Mouse (Mus musculus) intestine, embryonic 14.5 days (tissue): ENCODE measurements around the gene Palld. TPM values are rescaled to one million over a fixed set of nuclear protein-coding genes. Genes with fewer than 3 reads are reported as not detected.
A peak's percentile ranks its signal among the peaks of the same experiment; 100 is the strongest.

Experiments used
- ATAC-seq: fragments of 200-750 bp; cut with Nextera tagmentation; replicated peaks from 2 replicates; pipeline ENCODE4 v1.8.0; 2017; ENCODE audit warnings: low read depth, moderate number of reproducible peaks, moderate TSS enrichment, moderate library complexity; ENCODE audit not compliant: low FRiP score, low TSS enrichment
- DNase-seq: peaks from one replicate; pipeline ENCODE4 v3.0.0-alpha.2; 2018; ENCODE audit warnings: low spot score
- H3K27ac ChIP-seq: fragments of 300-500 bp; sonication (generic); 2 replicates; pipeline ENCODE4 v1.5.1; 2014; ENCODE audit warnings: low read depth, mild to moderate bottlenecking, control low read depth
- H3K27me3 ChIP-seq: fragments of 300-500 bp; sonication (generic); replicated peaks from 2 replicates; pipeline ENCODE4 v1.6.1; 2014; ENCODE audit warnings: low read length, control low read depth; ENCODE audit not compliant: control insufficient read depth, insufficient read depth
- H3K36me3 ChIP-seq: fragments of 300-500 bp; sonication (generic); 2 replicates; pipeline ENCODE4 v1.6.1; 2014; ENCODE audit warnings: low read length, control low read depth; ENCODE audit not compliant: control insufficient read depth, insufficient read depth
- H3K4me1 ChIP-seq: fragments of 300-500 bp; sonication (generic); replicated peaks from 2 replicates; pipeline ENCODE4 v1.6.1; 2014; ENCODE audit warnings: low read length, control low read depth, mixed read lengths; ENCODE audit not compliant: control insufficient read depth, insufficient read depth
- H3K4me2 ChIP-seq: fragments of 300-500 bp; sonication (generic); 2 replicates; pipeline ENCODE4 v1.6.1; 2014; ENCODE audit warnings: low read length
- H3K4me3 ChIP-seq: fragments of 300-500 bp; sonication (generic); 2 replicates; pipeline ENCODE4 v1.5.1; 2014; ENCODE audit warnings: low read depth, low read length, control low read depth, mixed read lengths
- H3K9ac ChIP-seq: fragments of 300-500 bp; sonication (generic); 2 replicates; pipeline ENCODE4 v1.6.1; 2014; ENCODE audit warnings: mild to moderate bottlenecking, low read length
- H3K9me3 ChIP-seq: fragments of 300-500 bp; sonication (generic); 2 replicates; pipeline ENCODE4 v1.6.1; 2016; ENCODE audit warnings: low read length, control low read depth; ENCODE audit not compliant: control insufficient read depth
- WGBS: fragments of 180-500 bp; shearing (Covaris S2); extraction: QIAGEN DNeasy Blood & Tissue Kit; methylation state at CpG from one replicate; pipeline ENCODE4 v1.1.7; 2014; 5-methylcytosine and 5-hydroxymethylcytosine counted together
- polyA plus RNA-seq: library from polyadenylated mRNA; unstranded; fragments of >200 nt; fragmentation: Nextera tagmentation; extraction: Ambion mirVana; gene quantifications from 2 replicates; pipeline ENCODE4 v1.2.1, GENCODE M21; 2014

Gene Palld
- polyA plus RNA-seq, 1 experiment from 2014 or later, result 66.4 TPM

- Histone ChIP-seq H3K9ac (no peak overlapping the region), H3K4me3 (no peak overlapping the region), H3K4me2 (no peak overlapping the region), H3K27ac (no peak overlapping the region), H3K27me3 (no peaks in the 10 kb centered on the region), H3K4me1 (no peaks in the 10 kb centered on the region), H3K9me3 (no peaks in the 10 kb centered on the region), H3K36me3 (peaks cover 65% of the 10 kb centered on the region)
- DNase-seq (no peak), ATAC-seq (no peak)
- 83% methylated on average over 5 of the region's 5 CpGs for WGBS
Observed at GRCm38 (mm10) chr8:61537471-61537870, 365.0 kb downstream of the Palld start.

GRCm38 (mm10) chr8:61535472-61535871, 367.0 kb downstream of the Palld start:
- Histone ChIP-seq H3K27ac (no peak overlapping the region), H3K9me3 (no peaks in the 10 kb centered on the region)

GRCm38 (mm10) chr8:61533356-61533926, 369.0 kb downstream of the Palld start:
- Histone ChIP-seq H3K36me3 (peaks cover 87% of the 10 kb centered on the region), H3K27me3 (no peaks in the 10 kb centered on the region), H3K9ac (no peak overlapping the region), H3K27ac (no peak overlapping the region), H3K4me2 (no peak overlapping the region), H3K9me3 (no peaks in the 10 kb centered on the region), H3K4me3 (no peak overlapping the region), H3K4me1 (peaks cover 10% of the 10 kb centered on the region)
- ATAC-seq (no peak), DNase-seq (no peak)
- 57% methylated on average over 16 of the region's 16 CpGs for WGBS

More at GRCm38 (mm10) chr8:61535472-61535871, 367.0 kb downstream of the Palld start:
- ATAC-seq, result no peak
- H3K4me1 ChIP-seq, result no peaks in the 10 kb centered on the region
- DNase-seq, result no peak
- no peaks in the 10 kb centered on the region for H3K27me3 ChIP-seq
- no peak overlapping the region for H3K9ac ChIP-seq
- no peak overlapping the region for H3K4me2 ChIP-seq
- WGBS, result 81% methylated on average over 11 of the region's 11 CpGs
- no peak overlapping the region for H3K4me3 ChIP-seq
- peaks cover 83% of the 10 kb centered on the region for H3K36me3 ChIP-seq

- WGBS, result 76% methylated on average over 5 of the region's 5 CpGs
- DNase-seq (no peak), ATAC-seq (no peak)
- peaks cover 87% of the 10 kb centered on the region for H3K36me3 ChIP-seq
- H3K4me2 ChIP-seq, result no peak overlapping the region
- H3K27ac ChIP-seq, result no peak overlapping the region
- no peak overlapping the region for H3K9ac ChIP-seq
- H3K4me3 ChIP-seq, result no peak overlapping the region
- no peaks in the 10 kb centered on the region for H3K9me3 ChIP-seq
- peaks cover 10% of the 10 kb centered on the region for H3K4me1 ChIP-seq
- H3K27me3 ChIP-seq, result no peaks in the 10 kb centered on the region
Observed at GRCm38 (mm10) chr8:61532831-61533230, 369.7 kb downstream of the Palld start.

- ATAC-seq (no peak), DNase-seq (no peak)
- H3K4me3 ChIP-seq, result no peak overlapping the region
- H3K4me2 ChIP-seq, result no peak overlapping the region
- H3K27ac ChIP-seq, result no peak overlapping the region
- 74% methylated on average over 22 of the region's 22 CpGs for WGBS
- H3K27me3 ChIP-seq, result no peaks in the 10 kb centered on the region
- no peaks in the 10 kb centered on the region for H3K9me3 ChIP-seq
- peaks cover 10% of the 10 kb centered on the region for H3K4me1 ChIP-seq
- no peak overlapping the region for H3K9ac ChIP-seq
- H3K36me3 ChIP-seq, result peaks cover 87% of the 10 kb centered on the region
Observed at GRCm38 (mm10) chr8:61531944-61532795, 370.3 kb downstream of the Palld start.

GRCm38 (mm10) chr8:61528642-61529041, 373.8 kb downstream of the Palld start:
- peaks cover 87% of the 10 kb centered on the region for H3K36me3 ChIP-seq
- no peak for DNase-seq
- no peaks in the 10 kb centered on the region for H3K27me3 ChIP-seq
- H3K9ac ChIP-seq, result no peak overlapping the region
- no peaks in the 10 kb centered on the region for H3K9me3 ChIP-seq
- no peak overlapping the region for H3K4me3 ChIP-seq
- no peak for ATAC-seq
- WGBS, result 79% methylated on average over 6 of the region's 6 CpGs
- H3K27ac ChIP-seq, result 0 out of 2 replicates have a peak overlapping the region, but pooled peaks have one; percentile 8
- no peak overlapping the region for H3K4me2 ChIP-seq
- H3K4me1 ChIP-seq, result peaks cover 10% of the 10 kb centered on the region

GRCm38 (mm10) chr8:61528197-61528596, 374.3 kb downstream of the Palld start:
- peaks cover 84% of the 10 kb centered on the region for H3K36me3 ChIP-seq
- 88% methylated on average over 9 of the region's 9 CpGs for WGBS
- H3K9ac ChIP-seq, result no peak overlapping the region
- peaks cover 10% of the 10 kb centered on the region for H3K4me1 ChIP-seq
- no peak overlapping the region for H3K27ac ChIP-seq
- no peak overlapping the region for H3K4me3 ChIP-seq
- no peak for ATAC-seq
- no peaks in the 10 kb centered on the region for H3K9me3 ChIP-seq
- no peak overlapping the region for H3K4me2 ChIP-seq
- no peaks in the 10 kb centered on the region for H3K27me3 ChIP-seq
- no peak for DNase-seq

GRCm38 (mm10) chr8:61527037-61527436, 375.5 kb downstream of the Palld start:
- Histone ChIP-seq H3K27me3 (no peaks in the 10 kb centered on the region), H3K27ac (no peak overlapping the region), H3K4me3 (no peak overlapping the region), H3K36me3 (peaks cover 82% of the 10 kb centered on the region), H3K9me3 (no peaks in the 10 kb centered on the region), H3K9ac (no peak overlapping the region), H3K4me2 (no peak overlapping the region), H3K4me1 (peaks cover 10% of the 10 kb centered on the region)
- DNase-seq (no peak), ATAC-seq (no peak)
- WGBS, result 75% methylated on average over 14 of the region's 14 CpGs
